Mouse (Mus musculus) cerebellum, postnatal 4 days (tissue): Measurements from ENCODE around the gene Fndc9.

Experiments
- DNase-seq, 2 experiments: peaks; one replicate each; pipeline ENCODE4 v3.0.0; 2022; ENCODE audit warnings: low spot score in 2 of 2, mixed read lengths in 1 of 2

The Fndc9 gene

GRCm38 (mm10) chr11:46235334-46235733, at the start of gene Fndc9:
Gene Fndc9, plus strand, starts transcription at chr11:46235531.
- no peak for DNase-seq

GRCm38 (mm10) chr11:46188283-46188682, 47.0 kb upstream of the Fndc9 start:
- DNase-seq: no peak

GRCm38 (mm10) chr11:46194175-46194574, 41.2 kb upstream of the Fndc9 start:
- DNase-seq: no peak

- no peak for DNase-seq
Observed at GRCm38 (mm10) chr11:46200664-46201063, 34.7 kb upstream of the Fndc9 start.

- no peak for DNase-seq
Observed at GRCm38 (mm10) chr11:46201636-46202546, 33.4 kb upstream of the Fndc9 start.

GRCm38 (mm10) chr11:46202547-46202887, 32.8 kb upstream of the Fndc9 start:
- no peak for DNase-seq

GRCm38 (mm10) chr11:46204841-46205240, 30.5 kb upstream of the Fndc9 start:
- DNase-seq: no peak

GRCm38 (mm10) chr11:46205639-46206409, 29.5 kb upstream of the Fndc9 start:
- DNase-seq: no peak

- DNase-seq: no peak
Observed at GRCm38 (mm10) chr11:46209884-46210283, 25.4 kb upstream of the Fndc9 start.

GRCm38 (mm10) chr11:46211858-46212257, 23.5 kb upstream of the Fndc9 start:
- DNase-seq: no peak

- DNase-seq: no peak
Observed at GRCm38 (mm10) chr11:46213844-46214243, 21.5 kb upstream of the Fndc9 start.

GRCm38 (mm10) chr11:46214368-46215230, 20.7 kb upstream of the Fndc9 start:
- DNase-seq: no peak

- DNase-seq: peak in 1 of 2 experiments; percentile 56
Observed at GRCm38 (mm10) chr11:46215354-46215753, 20.0 kb upstream of the Fndc9 start.

GRCm38 (mm10) chr11:46216669-46217068, 18.7 kb upstream of the Fndc9 start:
- DNase-seq: peak in 1 of 2 experiments; percentile 58

- DNase-seq: no peak
Observed at GRCm38 (mm10) chr11:46217686-46218085, 17.6 kb upstream of the Fndc9 start.

- no peak for DNase-seq
Observed at GRCm38 (mm10) chr11:46218584-46218983, 16.7 kb upstream of the Fndc9 start.

GRCm38 (mm10) chr11:46219380-46219779, 16.0 kb upstream of the Fndc9 start:
- DNase-seq: no peak

GRCm38 (mm10) chr11:46220211-46220610, 15.1 kb upstream of the Fndc9 start:
- no peak for DNase-seq

- DNase-seq: no peak
Observed at GRCm38 (mm10) chr11:46223575-46223974, 11.8 kb upstream of the Fndc9 start.

- no peak for DNase-seq
Observed at GRCm38 (mm10) chr11:46225345-46225744, 10.0 kb upstream of the Fndc9 start.

GRCm38 (mm10) chr11:46230184-46230583, 5.1 kb upstream of the Fndc9 start:
- DNase-seq: no peak

- DNase-seq: no peak
Observed at GRCm38 (mm10) chr11:46232803-46233202, 2.5 kb upstream of the Fndc9 start.
